Mouse (Mus musculus) mammary gland, adult 2 months (tissue): ENCODE results near the gene Gfral. TPM values are rescaled to one million over a fixed set of nuclear protein-coding genes. Genes with fewer than 3 reads are reported as not detected.

ENCODE experiments used
- polyA plus RNA-seq: library from polyadenylated mRNA; depleted of rRNA; stranded (reverse); fragments of >200 nt; gene quantifications from 2 replicates; pipeline ENCODE4 v1.2.3, GENCODE M21; 2012; ENCODE audit warnings: low replicate concordance; rRNA removed

Gfral gene
- not detected in 2 replicates for polyA plus RNA-seq

DNA sequence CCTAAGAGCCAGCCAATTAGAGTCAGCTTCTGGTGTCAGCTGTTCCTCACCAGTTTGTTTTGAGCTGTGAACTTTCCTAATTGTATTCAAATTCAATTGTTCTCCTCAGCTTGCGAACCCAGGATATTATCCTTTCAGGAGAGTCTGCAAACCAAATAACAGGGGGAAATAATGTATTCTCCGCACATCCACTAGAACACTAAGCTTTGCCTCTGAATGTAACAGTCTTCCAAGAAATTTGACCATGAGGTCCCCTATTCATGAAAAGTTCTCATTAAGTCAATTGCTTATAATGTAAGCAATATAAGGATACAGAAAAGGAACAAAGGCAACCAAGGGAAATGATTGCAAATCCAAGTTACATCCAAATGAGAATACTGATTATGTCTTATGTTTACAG, at the start of gene Gfral:
Gfral (minus strand) TSS at position 101 of the 400 bp plus-strand sequence.

Other genes starting within 250 kb of the Gfral start
- 0.05 and 0.16 TPM in 2 replicates for gene Hmgcll1, start 198.8 kb downstream of the Gfral start, polyA plus RNA-seq
- 0.06 and 0.16 TPM in 2 replicates for gene Hcrtr2, start 110.2 kb upstream of the Gfral start, polyA plus RNA-seq